Mouse (Mus musculus): ENCODE measurements around the gene Ablim2. TPM values are rescaled to one million over a fixed set of nuclear protein-coding genes. Genes with fewer than 3 reads are reported as not detected.
A peak's percentile ranks its signal among the peaks of the same experiment; 100 is the strongest.

Gene Ablim2
- total RNA-seq, 1 experiment, result 1.6 TPM

- H3K27ac ChIP-seq (ENCODE audit: insufficient read depth, low read depth, low read length, poor library complexity, severe bottlenecking), result no peak overlapping the region
- H3K9ac ChIP-seq (ENCODE audit: insufficient read depth, low read depth, low read length, poor library complexity, severe bottlenecking), result no peak overlapping the region
- peaks cover 5 to 46% of the 10 kb centered on the region in 2 experiments for H3K4me1 ChIP-seq (ENCODE audit: control insufficient read depth in 2 of 2, insufficient read depth in 2 of 2, low read length in 2 of 2, poor library complexity in 1 of 2)
- no peaks in the 10 kb centered on the region for H3K9me3 ChIP-seq (ENCODE audit: control insufficient read depth, insufficient read depth, low read depth, low read length)
- TF ChIP-seq MAFK (IDR thresholded peaks at IDR 0.05; ENCODE audit: insufficient read depth, low read depth, low read length) (no peak), HCFC1 (IDR thresholded peaks at IDR 0.05; ENCODE audit: borderline replicate concordance, insufficient read depth, low read length) (no peak), CHD2 (IDR thresholded peaks at IDR 0.05; ENCODE audit: low read depth, low read length) (no peak), ZC3H11A (IDR thresholded peaks at IDR 0.05; ENCODE audit: borderline replicate concordance, low read depth, low read length) (no peak), ZNF384 (IDR thresholded peaks at IDR 0.05; ENCODE audit: low read depth, low read length) (no peak)
- in situ Hi-C loops (cut with MboI; ENCODE audit: low sequenced_read_pairs in 2 of 2, unreplicated experiment in 2 of 2), result loop anchor here in 1 of 2 experiments (10.0 kb wide), 1 partner anchor 125 kb away; no protein-coding TSS in a partner anchor
- no peak overlapping the region for H3K4me3 ChIP-seq (ENCODE audit: insufficient read depth in 1 of 2, low read depth in 1 of 2, low read length in 2 of 2, poor library complexity in 1 of 2, severe bottlenecking in 1 of 2)
- DNase-seq (ENCODE audit: low read depth, low spot score), result no peak
- H3K36me3 ChIP-seq (ENCODE audit: control insufficient read depth, insufficient read depth, low read length, poor library complexity, severe bottlenecking), result peaks cover 4% of the 10 kb centered on the region; the same call in 1 of the 2 replicates
These were observed 38.3 kb upstream of the Ablim2 start for GRCm38 (mm10) chr5:35719343-35719742.

DNA sequence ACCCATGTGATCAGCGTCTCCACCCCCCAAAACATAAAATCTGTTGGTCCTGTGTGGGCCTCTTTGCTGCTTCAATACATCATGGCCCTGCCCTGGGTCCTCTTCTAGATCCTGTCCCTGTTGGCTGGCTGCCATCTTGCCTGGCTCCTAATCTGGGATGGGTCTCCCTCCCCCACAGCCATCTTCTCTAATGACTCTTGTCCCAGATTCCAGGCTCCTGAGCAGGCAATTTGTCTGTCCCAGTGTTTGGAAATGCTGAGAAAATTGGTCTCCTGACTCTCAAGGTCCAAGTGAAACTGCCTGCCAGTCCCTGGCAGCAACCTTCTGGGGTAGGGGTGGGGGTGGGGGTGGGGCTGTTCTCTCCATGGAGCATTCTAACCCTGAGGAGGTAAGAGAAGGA, 37.8 kb upstream of the Ablim2 start:
- Histone ChIP-seq H3K9me3 (ENCODE audit: control insufficient read depth, insufficient read depth, low read depth, low read length) (no peaks in the 10 kb centered on the region), H3K27ac (ENCODE audit: insufficient read depth, low read depth, low read length, poor library complexity, severe bottlenecking) (no peak overlapping the region), H3K9ac (ENCODE audit: insufficient read depth, low read depth, low read length, poor library complexity, severe bottlenecking) (no peak overlapping the region), H3K36me3 (ENCODE audit: control insufficient read depth, insufficient read depth, low read length, poor library complexity, severe bottlenecking) (peaks cover 4% of the 10 kb centered on the region; the same call in 1 of the 2 replicates), H3K4me1 (ENCODE audit: control insufficient read depth in 2 of 2, insufficient read depth in 2 of 2, low read length in 2 of 2, poor library complexity in 1 of 2) (peaks cover 5 to 46% of the 10 kb centered on the region in 2 experiments), H3K4me3 (ENCODE audit: insufficient read depth in 1 of 2, low read depth in 1 of 2, low read length in 2 of 2, poor library complexity in 1 of 2, severe bottlenecking in 1 of 2) (no peak overlapping the region)
- in situ Hi-C loops (cut with MboI; ENCODE audit: low sequenced_read_pairs in 2 of 2, unreplicated experiment in 2 of 2), result loop anchor here in 1 of 2 experiments (10.0 kb wide), 1 partner anchor 125 kb away; no protein-coding TSS in a partner anchor
- DNase-seq (ENCODE audit: low read depth, low spot score), result no peak
- TF ChIP-seq ZC3H11A (IDR thresholded peaks at IDR 0.05; ENCODE audit: borderline replicate concordance, low read depth, low read length) (no peak), ZNF384 (IDR thresholded peaks at IDR 0.05; ENCODE audit: low read depth, low read length) (no peak), HCFC1 (IDR thresholded peaks at IDR 0.05; ENCODE audit: borderline replicate concordance, insufficient read depth, low read length) (no peak), MAFK (IDR thresholded peaks at IDR 0.05; ENCODE audit: insufficient read depth, low read depth, low read length) (no peak), CHD2 (IDR thresholded peaks at IDR 0.05; ENCODE audit: low read depth, low read length) (no peak)

GRCm38 (mm10) chr5:35721933-35722332, 35.7 kb upstream of the Ablim2 start:
- no peak overlapping the region for H3K9ac ChIP-seq (ENCODE audit: insufficient read depth, low read depth, low read length, poor library complexity, severe bottlenecking)
- no peak for TF ChIP-seq ZC3H11A (IDR thresholded peaks at IDR 0.05; ENCODE audit: borderline replicate concordance, low read depth, low read length)
- no peak for TF ChIP-seq CHD2 (IDR thresholded peaks at IDR 0.05; ENCODE audit: low read depth, low read length)
- TF ChIP-seq MAFK (IDR thresholded peaks at IDR 0.05; ENCODE audit: insufficient read depth, low read depth, low read length), result no peak
- TF ChIP-seq ZNF384 (IDR thresholded peaks at IDR 0.05; ENCODE audit: low read depth, low read length), result no peak
- TF ChIP-seq HCFC1 (IDR thresholded peaks at IDR 0.05; ENCODE audit: borderline replicate concordance, insufficient read depth, low read length), result no peak
- in situ Hi-C loops (cut with MboI; ENCODE audit: low sequenced_read_pairs in 2 of 2, unreplicated experiment in 2 of 2), result no loop called here
- no peaks in the 10 kb centered on the region for H3K9me3 ChIP-seq (ENCODE audit: control insufficient read depth, insufficient read depth, low read depth, low read length)
- DNase-seq (ENCODE audit: low read depth, low spot score), result no peak
- no peak overlapping the region for H3K4me3 ChIP-seq (ENCODE audit: insufficient read depth in 1 of 2, low read depth in 1 of 2, low read length in 2 of 2, poor library complexity in 1 of 2, severe bottlenecking in 1 of 2)
- H3K36me3 ChIP-seq (ENCODE audit: control insufficient read depth, insufficient read depth, low read length, poor library complexity, severe bottlenecking), result peaks cover under 1% of the 10 kb centered on the region; the same call in 1 of the 2 replicates
- H3K4me1 ChIP-seq (ENCODE audit: control insufficient read depth in 2 of 2, insufficient read depth in 2 of 2, low read length in 2 of 2, poor library complexity in 1 of 2), result peaks cover 5 to 44% of the 10 kb centered on the region in 2 experiments
- peak overlapping the region; percentile 66 for H3K27ac ChIP-seq (ENCODE audit: insufficient read depth, low read depth, low read length, poor library complexity, severe bottlenecking)

DNA sequence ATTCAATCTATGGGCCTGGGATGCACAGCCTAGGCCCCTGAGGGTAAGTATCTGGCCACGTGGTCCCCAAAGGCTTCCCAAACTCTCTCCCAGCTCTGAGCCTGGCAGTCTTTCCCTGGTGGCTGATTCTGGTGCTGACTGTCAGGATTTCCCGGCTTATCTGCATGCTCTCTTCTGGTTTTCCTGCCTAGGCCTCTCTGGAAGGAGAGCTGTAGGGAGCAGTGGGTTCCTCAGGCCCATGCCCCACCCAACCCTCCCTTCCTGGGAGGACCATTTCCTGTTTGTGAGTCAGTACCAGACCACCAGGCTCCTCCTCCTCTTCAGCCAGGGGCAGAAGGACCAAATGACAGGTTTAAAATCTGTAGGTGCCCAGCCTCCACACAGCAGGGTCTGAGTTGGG, 35.0 kb upstream of the Ablim2 start:
- Histone ChIP-seq H3K36me3 (ENCODE audit: control insufficient read depth, insufficient read depth, low read length, poor library complexity, severe bottlenecking) (no peaks in the 10 kb centered on the region; the same call in 1 of the 2 replicates), H3K27ac (ENCODE audit: insufficient read depth, low read depth, low read length, poor library complexity, severe bottlenecking) (peak overlapping the region; percentile 66; the same call in 1 of the 2 replicates), H3K9ac (ENCODE audit: insufficient read depth, low read depth, low read length, poor library complexity, severe bottlenecking) (no peak overlapping the region; the same call in 1 of the 2 replicates), H3K4me1 (ENCODE audit: control insufficient read depth in 2 of 2, insufficient read depth in 2 of 2, low read length in 2 of 2, poor library complexity in 1 of 2) (peaks cover 3 to 41% of the 10 kb centered on the region in 2 experiments), H3K9me3 (ENCODE audit: control insufficient read depth, insufficient read depth, low read depth, low read length) (no peaks in the 10 kb centered on the region), H3K4me3 (ENCODE audit: insufficient read depth in 1 of 2, low read depth in 1 of 2, low read length in 2 of 2, poor library complexity in 1 of 2, severe bottlenecking in 1 of 2) (no peak overlapping the region)
- TF ChIP-seq ZNF384 (IDR thresholded peaks at IDR 0.05; ENCODE audit: low read depth, low read length) (no peak), MAFK (IDR thresholded peaks at IDR 0.05; ENCODE audit: insufficient read depth, low read depth, low read length) (no peak), HCFC1 (IDR thresholded peaks at IDR 0.05; ENCODE audit: borderline replicate concordance, insufficient read depth, low read length) (no peak), CHD2 (IDR thresholded peaks at IDR 0.05; ENCODE audit: low read depth, low read length) (no peak), ZC3H11A (IDR thresholded peaks at IDR 0.05; ENCODE audit: borderline replicate concordance, low read depth, low read length) (no peak)
- in situ Hi-C loops (cut with MboI; ENCODE audit: low sequenced_read_pairs in 2 of 2, unreplicated experiment in 2 of 2), result no loop called here
- no peak for DNase-seq (ENCODE audit: low read depth, low spot score)
